Mouse (Mus musculus) intestine, embryonic 14.5 days (tissue): ENCODE results near the gene Cd69. TPM values are rescaled to one million over a fixed set of nuclear protein-coding genes. Genes with fewer than 3 reads are reported as not detected.

ENCODE experiments used
- ATAC-seq: fragments of 200-750 bp; cut with Nextera tagmentation; replicated peaks from 2 replicates; pipeline ENCODE4 v1.8.0; 2017; ENCODE audit warnings: low read depth, moderate number of reproducible peaks, moderate TSS enrichment, moderate library complexity; ENCODE audit not compliant: low FRiP score, low TSS enrichment
- DNase-seq: peaks from one replicate; pipeline ENCODE4 v3.0.0-alpha.2; 2018; ENCODE audit warnings: low spot score
- H3K27ac ChIP-seq: fragments of 300-500 bp; sonication (generic); 2 replicates; pipeline ENCODE4 v1.5.1; 2014; ENCODE audit warnings: low read depth, mild to moderate bottlenecking, control low read depth
- H3K27me3 ChIP-seq: fragments of 300-500 bp; sonication (generic); replicated peaks from 2 replicates; pipeline ENCODE4 v1.6.1; 2014; ENCODE audit warnings: low read length, control low read depth; ENCODE audit not compliant: control insufficient read depth, insufficient read depth
- H3K36me3 ChIP-seq: fragments of 300-500 bp; sonication (generic); 2 replicates; pipeline ENCODE4 v1.6.1; 2014; ENCODE audit warnings: low read length, control low read depth; ENCODE audit not compliant: control insufficient read depth, insufficient read depth
- H3K4me1 ChIP-seq: fragments of 300-500 bp; sonication (generic); replicated peaks from 2 replicates; pipeline ENCODE4 v1.6.1; 2014; ENCODE audit warnings: low read length, control low read depth, mixed read lengths; ENCODE audit not compliant: control insufficient read depth, insufficient read depth
- H3K4me2 ChIP-seq: fragments of 300-500 bp; sonication (generic); 2 replicates; pipeline ENCODE4 v1.6.1; 2014; ENCODE audit warnings: low read length
- H3K4me3 ChIP-seq: fragments of 300-500 bp; sonication (generic); 2 replicates; pipeline ENCODE4 v1.5.1; 2014; ENCODE audit warnings: low read depth, low read length, control low read depth, mixed read lengths
- H3K9ac ChIP-seq: fragments of 300-500 bp; sonication (generic); 2 replicates; pipeline ENCODE4 v1.6.1; 2014; ENCODE audit warnings: mild to moderate bottlenecking, low read length
- H3K9me3 ChIP-seq: fragments of 300-500 bp; sonication (generic); 2 replicates; pipeline ENCODE4 v1.6.1; 2016; ENCODE audit warnings: low read length, control low read depth; ENCODE audit not compliant: control insufficient read depth
- WGBS: fragments of 180-500 bp; shearing (Covaris S2); extraction: QIAGEN DNeasy Blood & Tissue Kit; methylation state at CpG from one replicate; pipeline ENCODE4 v1.1.7; 2014; 5-methylcytosine and 5-hydroxymethylcytosine counted together
- polyA plus RNA-seq: library from polyadenylated mRNA; unstranded; fragments of >200 nt; fragmentation: Nextera tagmentation; extraction: Ambion mirVana; gene quantifications from 2 replicates; pipeline ENCODE4 v1.2.1, GENCODE M21; 2014

The Cd69 gene
- polyA plus RNA-seq, 1 experiment from 2014 or later: 0.51 TPM

DNA sequence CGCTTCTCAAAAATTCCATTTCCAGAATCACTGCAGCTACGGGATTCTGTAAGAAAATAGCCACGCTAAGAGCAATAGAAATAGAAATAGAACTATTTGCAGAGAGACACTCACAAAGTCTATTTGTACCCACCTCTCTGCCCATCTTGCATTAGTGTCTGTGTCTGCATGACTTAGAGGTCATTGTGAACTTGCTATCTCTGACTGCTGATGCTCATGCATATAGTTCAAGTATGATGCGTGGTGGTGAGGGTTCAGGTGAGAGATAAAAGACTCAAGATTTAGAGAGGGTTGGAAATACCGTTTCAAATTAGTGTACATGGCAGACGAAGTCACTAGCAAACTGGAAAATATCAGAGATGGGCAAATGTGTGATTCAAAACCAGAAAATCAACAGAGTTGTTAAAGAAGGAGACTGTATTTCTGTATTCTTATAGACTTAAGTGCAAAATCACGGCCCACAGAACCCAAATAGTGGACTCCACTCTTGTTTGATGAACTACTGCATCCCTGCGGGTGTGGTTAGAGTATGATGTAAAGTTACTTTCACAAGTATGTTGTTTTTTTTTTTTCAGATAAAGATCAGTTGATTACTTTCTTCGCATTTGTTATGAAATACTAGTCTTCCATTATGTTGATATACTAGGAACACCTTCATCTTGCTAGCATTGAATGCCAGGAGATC, 35.5 kb downstream of the Cd69 start:
- H3K4me2 ChIP-seq: no peak overlapping the region
- no peaks in the 10 kb centered on the region for H3K9me3 ChIP-seq
- no peaks in the 10 kb centered on the region for H3K36me3 ChIP-seq
- DNase-seq (no peak), ATAC-seq (no peak)
- H3K9ac ChIP-seq: no peak overlapping the region
- WGBS: 85% methylated on average over 9 of the region's 9 CpGs
- H3K4me1 ChIP-seq: 0 out of 2 replicates have a peak, but pooled peaks cover 4% of the 10 kb centered on the region
- no peak overlapping the region for H3K27ac ChIP-seq
- H3K4me3 ChIP-seq: no peak overlapping the region
- H3K27me3 ChIP-seq: no peaks in the 10 kb centered on the region

GRCm38 (mm10) chr6:129238275-129239038, 36.8 kb downstream of the Cd69 start:
- DNase-seq: no peak
- 0 out of 2 replicates have a peak, but pooled peaks cover 5% of the 10 kb centered on the region for H3K4me1 ChIP-seq
- H3K27me3 ChIP-seq: no peaks in the 10 kb centered on the region
- no peaks in the 10 kb centered on the region for H3K9me3 ChIP-seq
- 11% methylated on average over 14 of the region's 14 CpGs for WGBS
- peak overlapping the region; percentile 66 for H3K4me3 ChIP-seq
- peak overlapping the region; percentile 58 for H3K9ac ChIP-seq
- no peaks in the 10 kb centered on the region for H3K36me3 ChIP-seq
- peak; percentile 78 for ATAC-seq
- H3K4me2 ChIP-seq: peak overlapping the region; percentile 54
- no peak overlapping the region for H3K27ac ChIP-seq

DNA sequence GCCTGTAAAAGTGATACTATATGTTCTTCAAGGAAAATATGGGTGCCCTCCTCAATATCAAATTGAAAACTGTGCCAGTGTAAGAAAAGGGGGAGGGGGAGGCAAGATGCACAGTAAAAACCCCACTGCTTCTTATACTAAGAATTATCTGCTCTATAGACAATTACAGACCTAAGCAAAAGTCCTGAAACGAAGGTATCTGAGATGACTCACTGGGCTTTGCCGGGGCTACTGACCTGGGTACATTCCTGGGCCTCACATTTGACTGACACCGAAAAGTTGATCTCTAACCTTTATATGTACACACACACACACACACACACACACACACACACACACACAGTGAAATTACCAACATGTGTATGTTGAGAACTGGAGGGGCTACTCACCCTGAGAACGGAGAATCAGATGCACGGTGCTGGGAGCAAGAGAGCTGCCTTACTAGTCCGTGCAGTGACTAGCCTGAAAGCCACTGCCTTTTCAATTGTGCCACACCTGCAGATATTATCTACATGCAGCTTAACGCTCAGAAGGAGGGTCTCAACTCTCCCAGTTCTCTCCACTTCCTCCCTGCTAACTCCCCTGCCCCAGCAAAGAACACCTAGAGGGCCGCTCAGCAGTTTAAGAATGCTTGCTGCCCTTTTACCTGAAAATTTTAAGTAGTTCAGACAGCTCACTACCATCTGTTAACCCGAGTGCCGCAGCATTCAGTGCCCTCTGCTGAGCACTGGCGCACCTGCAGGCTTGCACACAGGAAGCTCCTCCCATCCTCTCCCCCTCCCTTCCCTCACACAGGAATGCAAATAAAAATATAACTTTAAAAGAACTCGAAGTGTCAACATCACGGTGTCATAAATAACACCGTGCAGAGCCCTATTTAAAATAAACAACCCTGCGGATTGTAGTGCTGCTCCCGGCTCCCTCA, 37.6 kb downstream of the Cd69 start:
- peak; percentile 85 for DNase-seq
- peak overlapping the region; percentile 66 for H3K4me3 ChIP-seq
- H3K4me2 ChIP-seq: peak overlapping the region; percentile 54
- peak overlapping the region; percentile 43; the same call in 1 of the 2 replicates for H3K27ac ChIP-seq
- WGBS: 14% methylated on average over 16 of the region's 16 CpGs
- no peaks in the 10 kb centered on the region for H3K27me3 ChIP-seq
- ATAC-seq: peak; percentile 92
- no peaks in the 10 kb centered on the region for H3K36me3 ChIP-seq
- H3K9me3 ChIP-seq: no peaks in the 10 kb centered on the region
- peak overlapping the region; percentile 58 for H3K9ac ChIP-seq
- 0 out of 2 replicates have a peak, but pooled peaks cover 5% of the 10 kb centered on the region for H3K4me1 ChIP-seq

DNA sequence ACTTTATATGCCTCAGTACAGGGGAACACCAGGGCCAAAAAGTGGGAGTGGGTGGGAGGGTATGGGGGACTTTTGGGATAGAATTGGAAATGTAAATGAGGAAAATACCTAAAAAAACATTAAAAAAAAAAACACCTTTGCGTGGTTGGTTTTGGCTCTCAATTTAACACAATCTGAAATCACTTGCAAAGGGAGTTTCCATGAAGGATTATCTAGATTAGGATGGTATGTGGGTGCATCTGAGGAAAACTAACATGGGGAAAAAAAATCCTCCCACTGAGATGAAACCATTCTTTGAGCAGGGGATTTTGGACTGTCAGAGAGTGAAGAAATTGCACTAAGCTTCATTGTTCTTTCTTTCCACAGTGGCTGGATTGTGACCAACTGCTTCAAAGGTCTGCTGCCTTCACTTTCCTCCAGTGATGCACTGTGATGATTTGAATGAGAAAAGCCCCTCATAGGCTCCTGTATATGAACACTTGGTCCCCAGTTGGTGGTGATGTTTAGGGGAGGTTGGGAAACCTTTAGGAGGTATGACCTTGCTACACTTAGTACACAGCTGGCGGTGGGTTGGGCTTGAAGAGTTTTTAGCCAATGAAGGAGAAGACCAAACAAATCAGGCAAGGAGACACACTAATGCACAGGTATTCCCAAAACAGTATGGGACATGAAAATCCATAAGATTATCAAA, 38.4 kb downstream of the Cd69 start:
- 0 out of 2 replicates have a peak overlapping the region, but pooled peaks have one; percentile 43 for H3K27ac ChIP-seq
- DNase-seq (no peak), ATAC-seq (no peak)
- WGBS: 88% methylated on average over 2 of the region's 2 CpGs
- no peak overlapping the region for H3K9ac ChIP-seq
- peak overlapping the region; percentile 66; the same call in 1 of the 2 replicates for H3K4me3 ChIP-seq
- H3K4me2 ChIP-seq: peak overlapping the region; percentile 54
- H3K9me3 ChIP-seq: no peaks in the 10 kb centered on the region
- 0 out of 2 replicates have a peak, but pooled peaks cover 5% of the 10 kb centered on the region for H3K4me1 ChIP-seq
- no peaks in the 10 kb centered on the region for H3K36me3 ChIP-seq
- no peaks in the 10 kb centered on the region for H3K27me3 ChIP-seq

- Histone ChIP-seq H3K9ac (no peak overlapping the region), H3K9me3 (no peaks in the 10 kb centered on the region), H3K27me3 (no peaks in the 10 kb centered on the region), H3K4me1 (0 out of 2 replicates have a peak, but pooled peaks cover 5% of the 10 kb centered on the region), H3K4me3 (no peak overlapping the region), H3K36me3 (no peaks in the 10 kb centered on the region), H3K4me2 (0 out of 2 replicates have a peak overlapping the region, but pooled peaks have one; percentile 0), H3K27ac (peak overlapping the region; percentile 16; the same call in 1 of the 2 replicates)
- 77% methylated on average over 5 of the region's 5 CpGs for WGBS
- no peak for ATAC-seq
- DNase-seq: no peak
Observed at GRCm38 (mm10) chr6:129235855-129236461, 39.3 kb downstream of the Cd69 start.

DNA sequence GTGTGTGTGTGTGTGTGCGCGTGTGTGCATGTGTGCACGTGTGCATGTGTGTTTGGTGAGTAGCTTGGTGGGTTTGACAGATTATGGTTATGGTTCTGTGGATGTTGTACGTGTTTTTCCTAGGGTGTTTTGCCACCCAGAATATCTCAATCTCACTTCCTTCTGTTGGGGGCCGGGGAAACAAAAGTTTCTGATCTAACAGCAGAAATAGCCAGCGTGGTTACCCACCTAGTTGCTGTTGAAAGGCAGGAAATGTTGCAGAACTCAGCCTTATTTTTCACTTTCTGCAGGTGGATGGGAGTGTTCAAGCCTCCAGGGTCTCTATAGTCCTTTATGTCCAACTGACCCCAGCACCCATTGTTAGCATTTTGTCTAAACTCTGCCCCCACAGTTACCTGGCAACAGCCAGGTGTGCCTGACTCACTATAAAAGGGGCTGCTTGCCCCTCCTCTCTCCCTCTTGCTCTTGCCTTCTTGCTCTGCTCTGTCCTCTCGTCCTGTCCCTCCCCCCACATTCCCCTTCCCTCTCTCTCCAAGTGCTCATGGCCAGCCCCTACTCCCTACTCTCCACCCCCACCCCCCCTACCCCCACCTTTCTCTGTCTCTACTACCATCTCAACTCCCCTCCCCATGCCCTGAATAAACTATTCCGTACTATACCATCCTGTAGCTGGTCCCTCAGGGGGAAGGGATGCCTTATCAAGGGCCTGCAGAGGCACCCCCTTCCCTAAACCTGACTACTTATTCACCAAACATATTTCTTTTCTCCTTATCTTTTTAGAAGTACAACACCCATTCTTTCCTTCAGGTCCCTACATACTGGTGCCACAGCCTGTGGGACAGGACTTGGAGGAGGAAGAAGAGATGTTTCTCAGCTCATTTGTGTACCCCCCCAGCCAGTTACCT, 40.5 kb downstream of the Cd69 start:
- ATAC-seq (no peak), DNase-seq (no peak)
- Histone ChIP-seq H3K4me3 (no peak overlapping the region), H3K27me3 (no peaks in the 10 kb centered on the region), H3K4me1 (peaks cover 11% of the 10 kb centered on the region; the same call in 1 of the 2 replicates), H3K4me2 (no peak overlapping the region), H3K9me3 (no peaks in the 10 kb centered on the region), H3K36me3 (no peaks in the 10 kb centered on the region), H3K27ac (0 out of 2 replicates have a peak overlapping the region, but pooled peaks have one; percentile 16), H3K9ac (no peak overlapping the region)
- WGBS: 75% methylated on average over 8 of the region's 8 CpGs

DNA sequence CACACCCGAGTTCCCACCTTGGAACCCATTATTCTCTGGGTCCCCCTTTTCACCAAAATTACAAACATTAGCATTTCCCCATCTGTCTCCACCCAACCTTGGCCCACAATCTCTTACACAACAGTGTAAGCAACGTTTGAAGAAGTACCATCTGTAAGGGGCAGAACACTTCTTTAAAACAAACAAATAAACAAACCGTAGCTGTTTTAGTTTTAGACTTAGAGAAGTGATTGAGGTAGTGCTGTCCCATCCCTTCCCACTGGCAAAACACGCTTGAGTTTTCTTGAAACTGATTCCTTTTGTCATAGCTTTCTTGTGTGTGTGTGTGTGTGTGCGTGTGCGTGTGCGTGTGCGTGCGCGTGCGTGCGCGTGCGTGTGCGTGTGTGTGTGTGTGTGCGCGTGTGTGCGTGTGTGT, 41.3 kb downstream of the Cd69 start:
- 85% methylated on average over 18 of the region's 18 CpGs for WGBS
- no peak for ATAC-seq
- H3K4me3 ChIP-seq: no peak overlapping the region

More for the DNA sequence above, 41.3 kb downstream of the Cd69 start:
- Histone ChIP-seq H3K4me1 (peaks cover 18% of the 10 kb centered on the region; the same call in 1 of the 2 replicates), H3K9ac (no peak overlapping the region), H3K9me3 (no peaks in the 10 kb centered on the region), H3K36me3 (no peaks in the 10 kb centered on the region), H3K4me2 (no peak overlapping the region), H3K27me3 (no peaks in the 10 kb centered on the region), H3K27ac (no peak overlapping the region)
- no peak for DNase-seq
